Mouse (Mus musculus) kidney, embryonic 15.5 days (tissue): ENCODE measurements around the gene Trim31. TPM values are rescaled to one million over a fixed set of nuclear protein-coding genes. Genes with fewer than 3 reads are reported as not detected.
"Not testable (repeated sequence)": the region's sequence is repeated elsewhere in the genome, so short reads cannot be mapped to it uniquely, and the experiment has no call there.

Source experiments
- ATAC-seq: fragments of 200-750 bp; cut with Nextera tagmentation; replicated peaks from 2 replicates; pipeline ENCODE4 v1.8.0; 2017; ENCODE audit warnings: moderate TSS enrichment; ENCODE audit not compliant: low FRiP score
- H3K27ac ChIP-seq: fragments of 300-500 bp; sonication (generic); 2 replicates; pipeline ENCODE4 v1.5.1; 2015; ENCODE audit warnings: mild to moderate bottlenecking, inconsistent platforms
- H3K27me3 ChIP-seq: fragments of 300-500 bp; sonication (generic); 2 replicates; pipeline ENCODE4 v1.6.1; 2015; ENCODE audit warnings: inconsistent platforms
- H3K36me3 ChIP-seq: fragments of 300-500 bp; sonication (generic); 2 replicates; pipeline ENCODE4 v1.6.1; 2015; ENCODE audit warnings: inconsistent platforms
- H3K4me1 ChIP-seq: fragments of 300-500 bp; sonication (generic); 2 replicates; pipeline ENCODE4 v1.6.1; 2015; ENCODE audit warnings: inconsistent platforms
- H3K4me2 ChIP-seq: fragments of 300-500 bp; sonication (generic); 2 replicates; pipeline ENCODE4 v1.6.1; 2015; ENCODE audit warnings: moderate library complexity, mild to moderate bottlenecking, inconsistent platforms
- H3K4me3 ChIP-seq: fragments of 300-500 bp; sonication (generic); replicated peaks from 2 replicates; pipeline ENCODE4 v1.5.1; 2015; ENCODE audit warnings: mild to moderate bottlenecking, inconsistent platforms
- H3K9ac ChIP-seq: fragments of 300-500 bp; sonication (generic); 2 replicates; pipeline ENCODE4 v1.6.1; 2015; ENCODE audit warnings: mild to moderate bottlenecking, inconsistent platforms
- H3K9me3 ChIP-seq: fragments of 300-500 bp; sonication (generic); replicated peaks from 2 replicates; pipeline ENCODE4 v1.6.1; 2016; ENCODE audit warnings: inconsistent platforms
- WGBS: fragments of 180-500 bp; shearing (Covaris S2); methylation state at CpG from one replicate; pipeline ENCODE4 v1.1.7; 2015; ENCODE audit warnings: mixed read lengths; 5-methylcytosine and 5-hydroxymethylcytosine counted together
- polyA plus RNA-seq: library from polyadenylated mRNA; unstranded; fragments of >200 nt; fragmentation: Nextera tagmentation; extraction: Ambion mirVana; gene quantifications from 2 replicates; pipeline ENCODE4 v1.2.1, GENCODE M21; 2015

The Trim31 gene
- polyA plus RNA-seq, 1 experiment from 2014 or later, result not detected

DNA sequence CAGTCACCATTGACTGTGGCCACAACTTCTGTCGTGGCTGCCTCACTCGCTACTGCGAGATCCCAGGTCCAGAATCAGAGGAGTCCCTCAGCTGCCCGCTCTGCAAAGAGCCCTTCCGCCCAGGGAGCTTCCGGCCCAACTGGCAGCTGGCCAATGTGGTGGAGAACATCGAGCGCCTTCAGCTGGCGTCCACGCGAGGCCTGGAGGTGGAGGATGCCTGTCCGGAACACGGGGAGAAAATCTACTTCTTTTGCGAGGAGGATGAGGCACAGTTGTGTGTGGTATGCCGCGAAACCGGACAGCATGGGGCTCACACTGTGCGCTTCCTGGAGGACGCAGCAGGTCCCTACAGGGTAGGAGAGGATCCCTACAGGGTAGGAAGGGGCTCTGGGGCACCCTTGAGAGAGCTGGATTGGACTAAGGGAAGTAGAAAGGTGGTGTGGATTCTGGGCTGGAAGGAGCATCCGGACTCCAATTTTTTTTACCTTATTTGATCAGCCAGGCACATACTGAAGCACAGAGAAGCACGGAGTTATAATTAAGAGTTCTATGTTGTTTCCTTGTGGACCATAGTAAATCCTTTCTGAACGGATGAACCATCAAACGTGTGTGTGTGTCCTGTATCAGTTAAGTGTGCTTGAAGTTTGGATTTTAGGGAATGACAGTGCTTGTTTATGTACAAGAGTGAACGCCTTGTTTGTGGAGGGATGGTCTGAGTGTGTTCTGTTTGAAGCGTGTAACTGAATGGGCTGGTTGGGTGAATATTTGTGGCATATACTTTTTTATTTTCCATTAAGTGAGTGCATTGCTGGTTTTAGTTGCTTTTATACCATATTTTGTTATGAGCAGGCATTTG is 27.7 kb upstream of the Trim31 start:
- Histone ChIP-seq H3K9me3 (no peaks in the 10 kb centered on the region), H3K27me3 (peaks cover 37% of the 10 kb centered on the region), H3K4me1 (peaks cover 7% of the 10 kb centered on the region; the same call in 1 of the 2 replicates), H3K4me2 (no peak overlapping the region), H3K36me3 (no peaks in the 10 kb centered on the region), H3K27ac (no peak overlapping the region), H3K4me3 (no peak overlapping the region), H3K9ac (no peak overlapping the region)
- no peak; the same call in 1 of the 2 replicates for ATAC-seq
- 76% methylated on average over 25 of the region's 25 CpGs for WGBS

DNA sequence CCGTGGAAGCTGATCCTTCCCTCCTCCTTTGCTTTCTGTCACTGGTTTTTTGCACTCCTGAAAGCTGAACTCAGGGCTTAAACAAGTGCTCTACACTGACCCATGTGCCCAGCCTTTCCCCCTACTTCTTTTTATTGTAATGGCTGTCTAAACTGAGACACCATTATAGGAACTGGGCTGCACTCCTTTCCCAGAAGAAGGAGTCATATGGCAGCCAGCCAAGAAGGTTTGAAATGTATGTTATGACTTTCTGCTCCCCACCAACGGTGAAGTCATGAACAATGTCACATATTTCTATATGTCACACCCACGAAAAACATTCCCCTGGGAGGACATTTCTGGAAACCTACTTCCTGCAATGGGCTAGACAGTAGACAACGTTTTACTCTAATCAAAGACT is 23.3 kb upstream of the Trim31 start:
- no peak overlapping the region for H3K27ac ChIP-seq
- no peaks in the 10 kb centered on the region for H3K36me3 ChIP-seq
- ATAC-seq, result no peak
- 43% methylated on average over 4 of the region's 4 CpGs for WGBS
- no peaks in the 10 kb centered on the region for H3K9me3 ChIP-seq
- H3K4me1 ChIP-seq, result no peaks in the 10 kb centered on the region
- no peak overlapping the region for H3K9ac ChIP-seq
- no peak overlapping the region for H3K4me2 ChIP-seq
- H3K27me3 ChIP-seq, result 0 out of 2 replicates have a peak, but pooled peaks cover 2% of the 10 kb centered on the region
- no peak overlapping the region for H3K4me3 ChIP-seq

DNA sequence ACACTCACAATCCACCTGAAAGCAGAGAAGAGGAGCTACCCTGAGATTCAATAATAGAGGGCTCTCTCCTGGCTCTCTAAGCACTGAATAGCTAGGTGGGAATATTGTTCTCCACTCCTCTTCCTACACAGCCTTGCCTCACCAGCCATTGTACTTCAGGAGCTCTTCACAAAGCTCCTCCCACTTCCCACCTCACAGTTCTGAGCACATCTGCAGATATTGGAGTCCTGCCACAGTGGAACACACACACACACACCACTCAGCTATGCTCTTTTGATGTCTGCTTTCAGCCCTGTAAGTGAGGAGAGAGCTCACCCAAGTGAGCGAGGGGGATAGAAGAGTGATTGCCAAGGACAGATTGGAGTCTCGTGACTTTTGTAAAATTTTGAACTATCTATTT is 14.6 kb upstream of the Trim31 start:
- no peak for ATAC-seq
- Histone ChIP-seq H3K9me3 (no peaks in the 10 kb centered on the region), H3K9ac (no peak overlapping the region), H3K36me3 (no peaks in the 10 kb centered on the region), H3K4me1 (no peaks in the 10 kb centered on the region), H3K27ac (no peak overlapping the region), H3K27me3 (no peaks in the 10 kb centered on the region), H3K4me3 (no peak overlapping the region), H3K4me2 (no peak overlapping the region)
- whole genome bisulfite sequencing, result 67% methylated on average over 2 of the region's 2 CpGs

DNA sequence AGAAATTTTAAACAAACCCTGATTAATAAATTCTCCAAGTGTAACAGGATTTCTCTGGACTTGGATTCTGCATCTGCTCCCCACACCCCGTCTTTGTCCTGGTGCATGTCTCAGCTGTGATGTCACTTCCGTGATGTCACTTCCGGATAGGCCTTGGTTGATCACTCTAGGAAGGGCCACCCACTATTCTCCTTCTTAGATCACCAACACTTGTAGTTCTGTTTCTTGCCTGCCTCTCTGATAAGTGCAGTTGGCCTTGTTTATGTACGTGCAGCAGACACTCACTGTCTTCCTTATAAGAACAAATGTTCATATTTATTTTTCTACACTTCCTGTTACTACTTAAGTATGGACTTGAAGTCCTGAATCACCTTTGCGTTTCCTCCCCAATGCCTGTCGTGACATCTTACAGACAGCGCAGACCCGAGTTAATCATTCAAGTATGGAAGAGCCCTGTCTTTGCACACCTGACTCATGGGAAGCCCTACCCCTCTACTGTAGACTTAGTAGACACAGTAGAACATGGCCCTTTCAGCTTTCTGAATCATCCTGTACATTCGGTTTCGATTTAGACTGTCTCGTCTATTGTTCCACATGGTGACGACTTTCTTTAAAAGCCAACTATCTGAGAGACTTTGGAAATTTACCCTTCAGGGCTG is 12.7 kb upstream of the Trim31 start:
- Histone ChIP-seq H3K4me2 (no peak overlapping the region), H3K27ac (no peak overlapping the region), H3K4me1 (no peaks in the 10 kb centered on the region), H3K9me3 (no peaks in the 10 kb centered on the region), H3K27me3 (peaks cover 8% of the 10 kb centered on the region), H3K9ac (no peak overlapping the region), H3K4me3 (no peak overlapping the region), H3K36me3 (no peaks in the 10 kb centered on the region)
- ATAC-seq, result no peak
- WGBS, result 91% methylated on average over 12 of the region's 12 CpGs

DNA sequence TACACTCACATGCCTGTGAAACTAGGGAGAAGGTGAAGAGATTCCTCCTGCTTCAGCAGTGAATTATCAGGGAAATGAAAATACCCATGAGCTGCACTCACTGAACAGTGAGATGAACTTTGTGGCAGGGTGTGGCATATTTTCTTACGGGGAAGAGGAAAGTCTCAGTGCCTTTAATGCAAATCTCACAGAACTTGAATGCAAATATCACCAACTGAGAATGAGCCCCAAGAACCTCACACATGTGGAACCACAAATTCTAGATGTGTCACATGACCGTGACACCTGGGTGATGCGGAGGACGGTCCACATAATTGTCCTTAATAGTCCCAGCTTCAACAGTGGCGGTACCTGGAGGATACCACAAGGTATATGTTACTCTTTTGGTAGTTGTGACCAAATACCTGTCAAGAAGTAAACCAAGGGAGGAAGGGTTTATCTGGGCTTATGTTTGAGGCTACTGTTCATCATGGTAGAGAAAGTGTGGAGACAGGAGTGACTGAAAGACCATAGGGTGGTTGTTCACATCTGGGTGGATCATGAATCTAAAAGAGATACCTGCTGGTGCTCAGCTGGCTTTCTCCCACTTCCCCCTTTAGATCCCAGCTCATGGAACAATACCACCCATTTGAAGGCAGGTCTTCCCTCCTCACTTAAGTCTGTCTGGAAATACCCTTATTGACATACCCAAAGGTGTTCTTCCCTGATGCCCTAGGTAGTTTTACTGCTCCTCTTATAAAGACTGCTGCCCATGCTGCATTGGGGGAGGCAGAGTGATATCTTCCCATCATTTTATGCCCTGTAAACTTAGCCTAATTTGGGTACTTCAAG is 7.6 kb upstream of the Trim31 start, which contains the start of gene Trim40:
Trim40 (minus strand) TSS at position 51 of the 831 bp plus-strand sequence.
- Histone ChIP-seq H3K36me3 (no peaks in the 10 kb centered on the region), H3K9me3 (no peaks in the 10 kb centered on the region), H3K27me3 (peaks cover 15% of the 10 kb centered on the region), H3K4me3 (no peak within 1 kb of the TSS), H3K4me2 (no peak within 1 kb of the TSS), H3K27ac (no peak within 1 kb of the TSS), H3K9ac (no peak within 1 kb of the TSS), H3K4me1 (no peaks in the 10 kb centered on the region)
- 89% methylated on average over 5 of the region's 5 CpGs for WGBS
- no peak for ATAC-seq

DNA sequence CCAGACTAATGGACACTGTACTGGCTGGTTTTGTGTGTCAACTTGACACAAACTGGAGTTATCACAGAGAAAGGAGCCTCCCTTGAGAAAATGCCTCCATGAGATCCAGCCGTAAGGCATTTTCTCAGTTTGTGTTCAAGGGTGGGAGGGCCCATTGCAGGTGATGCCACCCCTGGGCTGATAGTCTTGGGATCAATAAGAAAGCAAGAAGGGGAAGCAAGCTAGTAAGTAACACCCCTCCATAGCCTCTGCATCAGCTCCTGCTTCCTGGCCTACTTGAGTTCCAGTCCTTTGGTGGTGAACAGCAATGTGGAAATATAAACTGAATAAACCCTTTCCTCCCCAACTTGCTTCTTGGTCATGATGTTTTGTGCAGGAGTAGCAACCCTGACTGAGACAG is 6.4 kb upstream of the Trim31 start:
- not testable (repeated sequence) for H3K27ac ChIP-seq, H3K4me1 ChIP-seq, H3K4me3 ChIP-seq, H3K36me3 ChIP-seq, H3K9ac ChIP-seq, H3K4me2 ChIP-seq, H3K9me3 ChIP-seq, ATAC-seq
- 97% methylated on average over 1 of the region's 1 CpGs for WGBS
- peaks cover 15% of the 10 kb centered on the region for H3K27me3 ChIP-seq

DNA sequence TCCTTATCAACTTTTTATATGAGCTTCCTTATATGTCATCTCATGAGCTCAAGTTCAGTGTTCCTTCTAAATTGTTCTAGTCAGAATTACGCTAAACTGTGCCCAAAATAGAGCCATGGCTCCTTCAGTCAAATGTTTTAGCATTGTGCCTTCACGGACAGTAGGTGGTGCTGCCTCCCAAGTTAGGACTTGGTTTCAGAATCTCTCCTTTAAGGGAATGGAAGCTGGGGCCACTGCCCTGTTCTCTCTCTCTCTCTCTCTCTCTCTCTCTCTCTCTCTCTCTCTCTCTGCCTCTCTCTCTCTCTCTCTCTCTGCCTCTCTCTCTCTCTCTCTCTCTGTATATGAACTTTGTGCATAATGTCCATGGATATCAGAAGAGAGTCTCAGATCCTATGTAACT is 5.6 kb upstream of the Trim31 start:
- no peaks in the 10 kb centered on the region for H3K9me3 ChIP-seq
- H3K4me3 ChIP-seq, result no peak overlapping the region
- H3K4me2 ChIP-seq, result no peak overlapping the region
- no peaks in the 10 kb centered on the region for H3K36me3 ChIP-seq
- ATAC-seq, result no peak
- no peak overlapping the region for H3K27ac ChIP-seq
- H3K9ac ChIP-seq, result no peak overlapping the region
- no peaks in the 10 kb centered on the region for H3K4me1 ChIP-seq
- H3K27me3 ChIP-seq, result peaks cover 15% of the 10 kb centered on the region
- 10% methylated on average over 2 of the region's 2 CpGs for WGBS

DNA sequence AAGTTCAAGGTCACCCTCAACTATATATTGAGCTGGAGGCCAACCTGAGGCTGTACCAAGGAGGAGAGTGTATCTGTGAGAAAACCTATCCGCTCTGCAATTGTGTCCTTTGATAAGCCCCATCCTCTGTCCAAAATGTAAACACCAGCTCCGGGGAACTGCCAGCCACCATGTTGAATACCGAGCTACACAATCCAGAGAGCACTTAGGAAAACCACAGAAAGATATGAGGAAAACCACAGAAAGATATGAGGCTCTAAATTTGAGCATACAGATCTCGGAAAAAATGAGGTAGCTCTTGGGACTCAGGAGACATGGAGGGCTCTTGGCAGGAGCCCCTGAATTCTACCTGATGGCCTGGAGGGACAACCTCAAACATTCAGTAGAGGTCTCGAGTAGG is 4.5 kb upstream of the Trim31 start:
- WGBS, result 79% methylated on average over 5 of the region's 5 CpGs
- Histone ChIP-seq H3K27me3 (peaks cover 15% of the 10 kb centered on the region), H3K9ac (no peak overlapping the region), H3K9me3 (no peaks in the 10 kb centered on the region), H3K4me2 (no peak overlapping the region), H3K4me3 (no peak overlapping the region), H3K27ac (no peak overlapping the region), H3K36me3 (no peaks in the 10 kb centered on the region), H3K4me1 (no peaks in the 10 kb centered on the region)
- no peak for ATAC-seq

DNA sequence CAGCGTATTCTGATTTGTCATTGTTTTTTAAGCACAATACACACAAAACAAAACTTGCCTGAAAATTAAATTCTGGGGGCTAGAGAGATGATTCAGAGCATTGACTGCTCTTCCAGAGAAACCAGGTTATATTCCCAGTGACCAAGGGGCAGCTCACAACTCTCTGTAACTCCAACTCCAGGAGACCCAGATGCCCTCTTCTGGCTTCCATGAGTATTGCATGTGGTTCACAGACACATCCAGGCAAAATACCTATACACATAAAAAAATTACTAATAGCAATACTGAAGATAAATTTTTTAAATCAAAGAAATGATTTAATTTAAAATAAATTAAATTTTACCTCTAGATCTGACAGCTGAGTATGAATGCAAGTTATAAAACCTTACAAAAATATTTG is 1.3 kb upstream of the Trim31 start:
- ATAC-seq, result no peak
- WGBS, result 73% methylated on average over 1 of the region's 1 CpGs
- Histone ChIP-seq H3K4me3 (no peak overlapping the region), H3K9ac (no peak overlapping the region), H3K27ac (no peak overlapping the region), H3K9me3 (no peaks in the 10 kb centered on the region), H3K4me1 (no peaks in the 10 kb centered on the region), H3K4me2 (no peak overlapping the region), H3K27me3 (0 out of 2 replicates have a peak, but pooled peaks cover 3% of the 10 kb centered on the region), H3K36me3 (no peaks in the 10 kb centered on the region)

DNA sequence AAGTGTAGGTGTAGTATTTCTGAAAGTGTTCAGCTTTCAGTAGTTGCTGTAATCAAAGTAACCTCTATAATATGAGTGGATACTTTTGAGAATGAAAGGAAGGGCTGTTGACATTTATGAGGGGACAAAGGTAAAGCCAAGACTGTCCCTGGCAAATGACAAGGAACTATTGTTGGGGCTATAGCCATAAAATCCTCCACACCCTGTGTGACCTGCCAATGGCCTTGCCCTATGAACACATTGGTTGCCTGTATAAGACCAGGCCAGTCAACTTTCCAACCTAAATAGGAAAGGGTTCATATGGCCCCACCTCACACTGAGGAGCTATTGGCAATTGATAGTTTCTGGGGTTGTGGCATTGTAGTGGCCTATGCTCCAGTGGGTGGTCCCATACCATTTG is 853 bp upstream of the Trim31 start:
- no peaks in the 10 kb centered on the region for H3K4me1 ChIP-seq
- H3K9ac ChIP-seq, result no peak overlapping the region
- no peak overlapping the region for H3K27ac ChIP-seq
- no peak for ATAC-seq
- H3K9me3 ChIP-seq, result no peaks in the 10 kb centered on the region
- no peaks in the 10 kb centered on the region for H3K27me3 ChIP-seq
- no peak overlapping the region for H3K4me2 ChIP-seq
- no peaks in the 10 kb centered on the region for H3K36me3 ChIP-seq
- no peak overlapping the region for H3K4me3 ChIP-seq

DNA sequence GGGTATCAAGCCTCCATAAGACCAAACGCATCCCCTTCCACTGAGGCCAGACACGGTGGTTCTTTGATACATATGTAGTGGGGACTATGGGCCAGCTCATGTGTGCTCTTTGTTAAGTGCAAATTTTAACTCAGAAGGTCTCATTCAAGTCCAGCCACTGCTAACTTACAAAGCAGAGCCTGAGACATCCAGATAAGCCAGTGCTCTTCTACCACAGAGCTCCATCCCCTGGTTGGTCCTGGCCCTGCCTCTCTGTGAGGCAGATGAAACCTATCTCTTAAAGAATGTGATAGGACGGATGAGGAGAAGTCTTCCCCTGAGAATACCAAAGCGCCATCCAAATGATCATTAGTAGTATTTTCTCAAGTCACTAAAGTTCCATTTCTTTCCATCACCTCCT is 1.5 kb downstream of the Trim31 start:
- Histone ChIP-seq H3K4me3 (no peak overlapping the region), H3K9ac (no peak overlapping the region), H3K4me2 (no peak overlapping the region), H3K27ac (no peak overlapping the region), H3K27me3 (no peaks in the 10 kb centered on the region), H3K9me3 (no peaks in the 10 kb centered on the region), H3K4me1 (no peaks in the 10 kb centered on the region), H3K36me3 (no peaks in the 10 kb centered on the region)
- ATAC-seq, result no peak
- WGBS, result 91% methylated on average over 4 of the region's 4 CpGs

DNA sequence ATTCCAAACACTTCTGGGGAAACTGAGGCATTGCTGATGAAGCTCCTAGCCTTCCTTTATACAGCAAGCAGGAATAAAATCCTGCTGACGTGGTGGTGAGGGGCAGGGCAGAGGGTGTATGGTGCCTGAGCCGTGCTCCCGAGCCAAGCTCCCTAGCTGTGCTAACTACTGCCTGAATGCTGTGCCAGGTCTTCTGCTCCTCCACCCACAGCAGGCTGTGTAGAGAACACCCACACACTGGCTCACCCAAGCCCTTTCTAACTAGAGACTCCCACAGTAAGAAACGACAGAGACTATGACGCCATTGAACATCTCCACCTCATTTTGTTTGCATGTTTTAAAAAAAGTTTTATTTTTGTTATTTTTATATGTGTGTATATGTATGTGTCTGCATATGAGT is 2.1 kb downstream of the Trim31 start:
- ATAC-seq, result no peak
- Histone ChIP-seq H3K4me1 (no peaks in the 10 kb centered on the region), H3K27ac (no peak overlapping the region), H3K9me3 (no peaks in the 10 kb centered on the region), H3K4me2 (no peak overlapping the region), H3K9ac (no peak overlapping the region), H3K4me3 (no peak overlapping the region), H3K27me3 (no peaks in the 10 kb centered on the region), H3K36me3 (no peaks in the 10 kb centered on the region)
- WGBS, result 74% methylated on average over 5 of the region's 5 CpGs
